Mouse (Mus musculus) layer of hippocampus, adult 2 months (tissue): ENCODE results near the gene 2810408A11Rik. TPM values are rescaled to one million over a fixed set of nuclear protein-coding genes. Genes with fewer than 3 reads are reported as not detected.
"Not testable (repeated sequence)": the region's sequence is repeated elsewhere in the genome, so short reads cannot be mapped to it uniquely, and the experiment has no call there.

Experiments used
- DNase-seq, 2 experiments: peaks; one replicate each; pipeline ENCODE4 v3.0.0; 2022; ENCODE audit warnings: low spot score in 2 of 2
- H3K27ac ChIP-seq: fragments of 200-600 bp; 2 replicates; pipeline ENCODE4 v1.8.1; 2022
- H3K4me3 ChIP-seq: fragments of 200-600 bp; 2 replicates; pipeline ENCODE4 v1.8.1; 2022; ENCODE audit warnings: mild to moderate bottlenecking
- CTCF ChIP-seq: fragments of 200-600 bp; conservative IDR thresholded peaks from 2 replicates; pipeline ENCODE4 v1.8.1; 2022; ENCODE audit warnings: antibody characterized with exemption, mild to moderate bottlenecking, moderate library complexity
- total RNA-seq, 2 experiments: library from RNA; stranded (reverse); gene quantifications; 2 replicates each; pipeline ENCODE4 v1.2.3; 2021

The 2810408A11Rik gene
- total RNA-seq, 2 experiments from 2014 or later: 0.64 to 1.0 TPM

DNA sequence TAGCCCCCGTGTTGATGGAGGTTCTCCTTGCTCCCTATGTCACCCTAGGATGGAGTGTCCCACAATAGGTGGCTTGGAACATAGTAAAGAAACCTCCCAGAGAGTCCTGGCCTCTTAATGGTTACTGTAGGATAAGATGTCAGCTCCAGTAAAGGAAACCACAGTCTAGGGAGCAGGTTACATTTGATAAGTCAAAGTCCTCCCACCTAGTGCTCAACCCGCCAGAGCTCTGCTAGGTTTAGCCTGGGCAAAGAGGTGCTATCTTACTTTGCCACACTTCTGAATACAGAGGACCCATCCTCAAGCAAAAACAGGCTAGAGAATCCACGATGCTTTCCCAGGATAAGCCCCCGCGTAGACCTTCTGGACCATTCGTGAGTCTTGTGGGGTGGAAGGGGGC is 21.8 kb downstream of the 2810408A11Rik start:
- no peak for TF ChIP-seq CTCF
- no peak overlapping the region for H3K27ac ChIP-seq

GRCm38 (mm10) chr11:69878399-69878798 is 22.4 kb downstream of the 2810408A11Rik start:
- Histone ChIP-seq H3K27ac (no peak overlapping the region), H3K4me3 (no peak overlapping the region)
- TF ChIP-seq CTCF: no peak
- no peak for DNase-seq

More for the DNA sequence above, 21.8 kb downstream of the 2810408A11Rik start:
- no peak overlapping the region for H3K4me3 ChIP-seq
- no peak for DNase-seq

DNA sequence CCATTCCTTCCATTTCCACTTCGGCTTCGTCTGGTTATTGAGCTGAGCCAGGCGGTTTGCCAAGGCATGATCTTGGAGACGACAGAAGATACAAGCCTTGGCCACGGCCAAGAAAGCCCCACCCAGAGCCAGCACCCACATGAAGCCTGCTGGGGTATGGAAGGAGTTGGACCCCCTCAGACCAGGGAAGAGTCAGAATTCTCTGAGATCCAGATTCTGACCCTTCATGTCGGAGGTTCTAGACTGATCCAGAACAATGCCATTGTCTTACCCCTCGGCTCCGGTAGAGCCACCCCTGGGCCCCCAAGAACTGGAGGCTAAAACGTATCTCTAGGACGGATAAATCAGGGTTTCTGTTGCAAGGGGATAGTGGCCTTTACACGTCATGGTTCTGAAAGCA is 22.9 kb downstream of the 2810408A11Rik start, which contains the start of gene Tmem95:
Tmem95 (minus strand) TSS at position 141 of the 400 bp plus-strand sequence.
- TF ChIP-seq CTCF: no peak
- H3K27ac ChIP-seq: peak within 1 kb of the TSS; percentile 60; the same call in 1 of the 2 replicates
- H3K4me3 ChIP-seq: peak within 1 kb of the TSS; percentile 9; the same call in 1 of the 2 replicates
- no peak for DNase-seq

DNA sequence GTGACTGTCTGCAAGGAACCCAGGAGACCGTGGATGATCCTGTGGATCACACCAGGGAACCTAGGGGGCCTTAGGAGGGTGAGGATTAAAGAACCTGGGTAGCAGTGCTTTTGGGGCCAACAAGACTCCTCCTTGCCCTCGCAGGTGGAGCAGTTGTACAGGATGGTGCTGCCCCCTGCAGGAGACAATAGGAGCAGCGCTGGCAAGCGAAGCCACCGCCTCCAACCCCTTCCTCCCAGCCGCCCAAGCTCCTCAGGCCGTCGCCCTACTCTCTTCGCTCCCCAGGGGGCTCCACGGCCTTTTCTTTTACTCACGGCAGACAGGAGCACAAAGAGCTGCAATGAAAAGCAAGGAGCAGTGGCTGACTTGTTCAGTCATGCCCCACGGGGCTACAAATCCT is 23.9 kb downstream of the 2810408A11Rik start:
- H3K27ac ChIP-seq: peak overlapping the region; percentile 60; the same call in 1 of the 2 replicates
- peak; percentile 78 to 85 for DNase-seq
- TF ChIP-seq CTCF: peak; percentile 92
- peak overlapping the region; percentile 9; the same call in 1 of the 2 replicates for H3K4me3 ChIP-seq

DNA sequence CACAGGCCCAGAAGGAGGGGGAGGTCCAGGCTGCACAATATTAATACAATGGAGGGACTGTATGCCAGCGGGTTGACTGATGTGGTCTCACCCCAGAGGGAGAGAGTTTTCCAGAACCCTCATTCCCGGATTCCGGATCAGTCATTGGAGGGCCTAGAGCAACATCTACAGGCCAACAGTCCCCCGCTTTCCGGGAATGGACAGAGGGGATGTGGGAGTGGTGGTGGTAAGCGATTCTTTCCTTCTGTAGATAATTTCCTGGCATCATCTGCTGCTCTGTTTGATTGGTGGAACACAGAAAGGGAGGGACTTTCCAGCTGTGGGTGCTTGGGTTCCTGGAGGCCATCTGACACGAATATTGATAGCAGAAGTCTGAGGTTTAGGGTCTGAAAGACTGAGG is 24.6 kb downstream of the 2810408A11Rik start:
- peak; percentile 44 to 61 for DNase-seq
- H3K27ac ChIP-seq: peak overlapping the region; percentile 60
- H3K4me3 ChIP-seq: no peak overlapping the region
- TF ChIP-seq CTCF: no peak

DNA sequence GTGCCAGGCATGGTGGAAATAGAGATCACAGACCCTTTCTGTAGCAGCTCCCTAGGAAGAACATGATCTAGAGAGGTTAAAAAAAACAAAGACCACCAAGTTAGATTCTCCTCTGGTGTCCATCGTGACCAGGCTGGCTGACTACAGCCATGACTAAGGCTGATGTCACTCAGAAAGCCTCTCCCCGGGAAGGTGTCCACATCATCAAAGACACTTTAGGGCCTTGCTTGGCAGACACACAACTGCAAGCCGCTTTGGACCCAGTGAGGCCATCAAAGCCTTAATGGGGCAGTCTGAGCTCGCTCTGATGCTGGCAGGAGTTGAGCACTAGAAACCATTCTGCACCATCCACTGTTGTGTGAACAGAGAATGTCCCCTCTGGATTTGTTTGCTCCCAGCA is 28.3 kb downstream of the 2810408A11Rik start:
- DNase-seq: no peak
- no peak for TF ChIP-seq CTCF
- Histone ChIP-seq H3K27ac (no peak overlapping the region), H3K4me3 (no peak overlapping the region)

GRCm38 (mm10) chr11:69871822-69872221 is 29.0 kb downstream of the 2810408A11Rik start:
- no peak for TF ChIP-seq CTCF
- Histone ChIP-seq H3K4me3 (no peak overlapping the region), H3K27ac (no peak overlapping the region)
- no peak for DNase-seq

- TF ChIP-seq CTCF: no peak
- no peak overlapping the region for H3K4me3 ChIP-seq
- no peak overlapping the region for H3K27ac ChIP-seq
- no peak for DNase-seq
These were observed 30.3 kb downstream of the 2810408A11Rik start for GRCm38 (mm10) chr11:69870289-69871069.

DNA sequence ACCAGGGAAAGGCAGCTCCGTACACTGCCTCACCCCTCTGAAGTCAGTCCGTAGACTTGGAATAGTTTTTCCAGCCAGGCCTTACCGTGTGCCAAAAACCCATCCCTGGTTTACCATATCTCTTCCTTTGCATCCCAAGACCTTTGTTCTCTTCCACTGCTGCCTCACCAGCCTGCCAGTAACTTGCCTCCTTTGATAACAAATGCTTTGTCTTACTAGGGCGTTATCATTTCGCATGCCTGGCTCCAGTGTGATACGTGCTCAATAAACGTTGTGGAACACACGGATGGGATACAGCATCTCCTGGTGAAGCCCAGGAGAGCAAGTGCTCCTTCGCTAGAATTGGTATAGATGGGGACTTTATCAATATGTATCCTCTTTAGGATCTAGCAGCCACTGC is 33.5 kb downstream of the 2810408A11Rik start:
- TF ChIP-seq CTCF: no peak
- Histone ChIP-seq H3K27ac (no peak overlapping the region), H3K4me3 (no peak overlapping the region)
- DNase-seq: no peak

DNA sequence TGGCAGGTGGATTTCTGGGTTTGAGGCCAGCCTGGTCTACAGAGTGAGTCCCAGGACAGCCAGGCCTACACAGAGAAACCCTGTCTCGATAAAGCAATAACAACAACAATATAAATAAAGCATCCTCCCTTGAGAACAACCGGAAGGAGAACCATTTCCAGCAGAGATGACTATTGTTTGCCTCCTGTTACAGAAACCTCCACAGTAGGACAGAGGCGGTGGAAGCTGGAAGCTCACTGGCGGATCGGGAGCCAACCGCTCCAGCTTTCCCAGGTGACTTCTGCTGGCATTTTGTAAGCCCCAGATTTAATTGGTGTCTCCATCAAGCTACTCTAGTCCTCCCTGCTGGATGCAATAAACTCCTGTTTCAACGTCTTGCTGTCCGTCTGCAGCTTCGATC is 35.2 kb downstream of the 2810408A11Rik start:
- Histone ChIP-seq H3K27ac (no peak overlapping the region), H3K4me3 (no peak overlapping the region)
- no peak for DNase-seq
- no peak for TF ChIP-seq CTCF

- DNase-seq: no peak
- Histone ChIP-seq H3K4me3 (no peak overlapping the region), H3K27ac (no peak overlapping the region)
- no peak for TF ChIP-seq CTCF
These were observed 36.5 kb downstream of the 2810408A11Rik start for GRCm38 (mm10) chr11:69864138-69864860.

DNA sequence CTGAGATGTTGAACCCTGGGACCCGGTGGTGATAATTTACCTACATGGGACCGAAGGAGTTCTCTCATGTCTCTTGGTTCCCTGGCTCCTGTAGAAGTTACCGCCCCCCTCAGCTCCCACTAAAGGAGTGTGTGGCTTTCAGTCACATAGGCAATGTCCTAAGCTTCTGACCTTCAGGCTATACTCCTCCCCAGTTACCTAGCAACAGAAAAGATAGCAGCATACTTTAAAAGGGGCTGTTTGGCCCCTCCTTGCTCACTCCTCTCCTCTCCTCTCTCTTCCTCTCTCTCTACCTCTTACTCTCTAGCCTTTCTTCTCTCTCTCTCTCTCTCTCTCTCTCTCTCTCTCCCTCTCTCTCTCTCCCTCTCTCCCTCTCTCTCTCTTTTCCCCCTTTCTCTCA is 37.1 kb downstream of the 2810408A11Rik start:
- H3K4me3 ChIP-seq, H3K27ac ChIP-seq, DNase-seq: not testable (repeated sequence)
